Mouse (Mus musculus) left cerebral cortex, postnatal 25 days (tissue): Measurements from ENCODE around the gene Lrrc47. TPM values are rescaled to one million over a fixed set of nuclear protein-coding genes. Genes with fewer than 3 reads are reported as not detected.
A peak's percentile ranks its signal among the peaks of the same experiment; 100 is the strongest.

Experiments
- DNase-seq, 2 experiments: peaks; one replicate each; pipeline ENCODE4 v3.0.0; 2022; ENCODE audit warnings: low spot score in 2 of 2, mixed read lengths in 1 of 2
- intact Hi-C: fragments of 180-260 bp; cut with DNase I; formaldehyde crosslinking; loops from one replicate; pipeline ENCODE4 v1.15.1; 2025
- total RNA-seq, 2 experiments: library from RNA; stranded (reverse); gene quantifications; 2 replicates each; pipeline ENCODE4 v1.2.3; 2021

Gene Lrrc47
- total RNA-seq, 2 experiments from 2014 or later, result 53.6 to 63.3 TPM

GRCm38 (mm10) chr4:154021432-154021831 is 9.9 kb downstream of the Lrrc47 start:
- DNase-seq, result no peak
- intact Hi-C loops, result no loop called here

GRCm38 (mm10) chr4:154022407-154022806 is 10.9 kb downstream of the Lrrc47 start:
- peak in 1 of 2 experiments; percentile 35 for DNase-seq
- intact Hi-C loops, result no loop called here

GRCm38 (mm10) chr4:154022844-154023243 is 11.3 kb downstream of the Lrrc47 start:
- intact Hi-C loops, result no loop called here
- peak in 1 of 2 experiments; percentile 25 for DNase-seq

GRCm38 (mm10) chr4:154023754-154024601 is 12.4 kb downstream of the Lrrc47 start:
- intact Hi-C loops, result no loop called here
- peak in 1 of 2 experiments; percentile 61 for DNase-seq

- peak; percentile 56 to 74 for DNase-seq
- intact Hi-C loops, result loop anchor here (5.0 kb wide), 1 partner anchor 82 kb away; no protein-coding TSS in a partner anchor
Measured at GRCm38 (mm10) chr4:154024729-154025521, 13.4 kb downstream of the Lrrc47 start.

- intact Hi-C loops, result loop anchor here (5.0 kb wide), 1 partner anchor 81 kb away; no protein-coding TSS in a partner anchor
- DNase-seq, result peak; percentile 55 to 66
Measured at GRCm38 (mm10) chr4:154025641-154026440, 14.3 kb downstream of the Lrrc47 start, which contains the start of gene Smim1. Smim1 (minus strand) TSS chr4:154026230.

GRCm38 (mm10) chr4:154026441-154026761 is 14.9 kb downstream of the Lrrc47 start:
- DNase-seq, result no peak
- intact Hi-C loops, result loop anchor here (5.0 kb wide), 1 partner anchor 81 kb away; no protein-coding TSS in a partner anchor

- intact Hi-C loops, result loop anchor here (5.0 kb wide), 1 partner anchor 79 kb away; no protein-coding TSS in a partner anchor
- DNase-seq, result no peak
Measured at GRCm38 (mm10) chr4:154028066-154028465, 16.5 kb downstream of the Lrrc47 start.

GRCm38 (mm10) chr4:154028646-154029045 is 17.1 kb downstream of the Lrrc47 start:
- intact Hi-C loops, result loop anchor here (5.0 kb wide), 1 partner anchor 79 kb away; no protein-coding TSS in a partner anchor
- no peak for DNase-seq

GRCm38 (mm10) chr4:154037123-154037522 is 25.6 kb downstream of the Lrrc47 start:
- no peak for DNase-seq
- intact Hi-C loops, result no loop called here

- no peak for DNase-seq
- intact Hi-C loops, result no loop called here
Measured at GRCm38 (mm10) chr4:154042577-154042976, 31.0 kb downstream of the Lrrc47 start, which contains the start of gene Ccdc27. Ccdc27 (minus strand) TSS chr4:154042677.

- intact Hi-C loops, result no loop called here
Measured at GRCm38 (mm10) chr4:154045837-154046236, 34.3 kb downstream of the Lrrc47 start.

GRCm38 (mm10) chr4:154051401-154051800 is 39.9 kb downstream of the Lrrc47 start:
- intact Hi-C loops, result no loop called here
- DNase-seq, result peak in 1 of 2 experiments; percentile 59

More at GRCm38 (mm10) chr4:154045837-154046236, 34.3 kb downstream of the Lrrc47 start:
- no peak for DNase-seq

- no peak for DNase-seq
- intact Hi-C loops, result no loop called here
Measured at GRCm38 (mm10) chr4:154053065-154053464, 41.5 kb downstream of the Lrrc47 start.

- no peak for DNase-seq
- intact Hi-C loops, result no loop called here
Measured at GRCm38 (mm10) chr4:154055482-154055881, 44.0 kb downstream of the Lrrc47 start.

- intact Hi-C loops, result no loop called here
- no peak for DNase-seq
Measured at GRCm38 (mm10) chr4:154056046-154056445, 44.5 kb downstream of the Lrrc47 start.

GRCm38 (mm10) chr4:154056661-154057060 is 45.1 kb downstream of the Lrrc47 start:
- intact Hi-C loops, result no loop called here

GRCm38 (mm10) chr4:154057696-154058095 is 46.2 kb downstream of the Lrrc47 start:
- DNase-seq, result no peak
- intact Hi-C loops, result no loop called here

More at GRCm38 (mm10) chr4:154056661-154057060, 45.1 kb downstream of the Lrrc47 start:
- no peak for DNase-seq
